Mouse (Mus musculus) cerebellum, adult 2 months (tissue): ENCODE measurements around the gene Ccdc167. TPM values are rescaled to one million over a fixed set of nuclear protein-coding genes. Genes with fewer than 3 reads are reported as not detected.

Experiments
- DNase-seq, 2 experiments: peaks; one replicate each; pipeline ENCODE4 v3.0.0; 2021
- H3K27ac ChIP-seq: fragments of 200-500 bp; 2 replicates; pipeline ENCODE4 v1.5.1; 2012; ENCODE audit warnings: low read length, control low read depth, inconsistent platforms; ENCODE audit not compliant: insufficient read depth
- H3K27me3 ChIP-seq: fragments of 200-500 bp; 2 replicates; pipeline ENCODE4 v1.6.1; 2012; ENCODE audit warnings: inconsistent platforms, mild to moderate bottlenecking, low read length, moderate library complexity; ENCODE audit not compliant: control insufficient read depth, insufficient read depth
- H3K4me1 ChIP-seq: fragments of 200-500 bp; 2 replicates; pipeline ENCODE4 v1.6.1; 2011; ENCODE audit warnings: low read length; ENCODE audit not compliant: control insufficient read depth, insufficient read depth
- H3K4me3 ChIP-seq: fragments of 200-500 bp; replicated peaks from 2 replicates; pipeline ENCODE3; 2011; ENCODE audit warnings: mild to moderate bottlenecking, low read depth, low read length, control low read depth; ENCODE audit not compliant: insufficient read depth
- CTCF ChIP-seq: fragments of 200-500 bp; IDR thresholded peaks from 2 replicates; pipeline ENCODE4 v1.5.1; 2011; ENCODE audit warnings: low read depth, mild to moderate bottlenecking, control low read depth, low read length, moderate library complexity, borderline replicate concordance; ENCODE audit not compliant: insufficient read depth
- POLR2A ChIP-seq: fragments of 200-500 bp; IDR thresholded peaks from 2 replicates; pipeline ENCODE4 v1.6.1; 2011; ENCODE audit warnings: low read length, control low read depth, borderline replicate concordance; ENCODE audit not compliant: insufficient read depth
- WGBS: fragments of 180-500 bp; shearing (Covaris S2); methylation state at CpG from one replicate; pipeline ENCODE4 v1.1.7; 2018; 5-methylcytosine and 5-hydroxymethylcytosine counted together
- polyA plus RNA-seq: library from polyadenylated mRNA; depleted of rRNA; stranded (reverse); fragments of >200 nt; gene quantifications from 2 replicates; pipeline ENCODE4 v1.2.3, GENCODE M21; 2012; rRNA removed

Gene Ccdc167
- polyA plus RNA-seq, result 25.9 and 26.2 TPM in 2 replicates

DNA sequence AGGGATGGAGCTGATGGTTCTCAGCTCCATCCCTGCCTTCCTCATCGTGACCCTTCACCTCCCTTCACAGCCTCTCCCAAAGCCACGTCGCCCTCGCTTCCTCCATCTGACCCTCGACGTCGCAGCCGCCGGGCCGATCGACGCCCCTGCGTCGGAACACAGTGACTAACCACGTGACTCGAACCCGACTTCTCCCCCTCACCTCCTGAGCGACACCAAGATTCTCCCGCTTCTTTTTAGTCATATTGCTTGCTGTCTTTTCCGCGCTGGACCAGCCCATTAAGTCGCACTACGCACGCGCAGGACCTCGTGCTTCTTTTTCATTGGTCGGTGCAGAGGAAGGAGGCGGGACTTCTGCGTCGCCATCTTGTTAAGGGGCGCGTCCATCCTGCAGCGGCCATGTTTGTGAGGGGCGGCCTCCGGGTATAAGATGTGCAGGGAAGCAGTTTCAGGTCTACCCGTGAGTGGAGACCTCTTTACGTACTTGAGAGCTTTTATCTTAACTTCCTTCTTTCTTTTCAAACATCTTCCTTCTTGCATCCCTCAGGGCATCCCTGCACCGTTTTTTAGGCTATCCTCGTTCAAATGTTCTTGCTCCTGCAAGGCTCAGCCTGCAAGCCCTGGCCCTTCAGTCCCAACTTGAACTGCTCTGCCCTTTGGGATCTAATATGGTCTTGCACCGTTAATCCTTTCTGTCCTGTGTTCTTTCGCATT lies at the start of gene Ccdc167:
Gene Ccdc167, minus strand, starts transcription at position 313 of the 714 bp plus-strand sequence.
- H3K4me1 ChIP-seq, result peaks cover 19% of the 10 kb centered on the region
- DNase-seq, result peak; percentile 95 to 99
- TF ChIP-seq CTCF, result no peak
- peak; percentile 29; the same call in 1 of the 2 replicates for TF ChIP-seq POLR2A

DNA sequence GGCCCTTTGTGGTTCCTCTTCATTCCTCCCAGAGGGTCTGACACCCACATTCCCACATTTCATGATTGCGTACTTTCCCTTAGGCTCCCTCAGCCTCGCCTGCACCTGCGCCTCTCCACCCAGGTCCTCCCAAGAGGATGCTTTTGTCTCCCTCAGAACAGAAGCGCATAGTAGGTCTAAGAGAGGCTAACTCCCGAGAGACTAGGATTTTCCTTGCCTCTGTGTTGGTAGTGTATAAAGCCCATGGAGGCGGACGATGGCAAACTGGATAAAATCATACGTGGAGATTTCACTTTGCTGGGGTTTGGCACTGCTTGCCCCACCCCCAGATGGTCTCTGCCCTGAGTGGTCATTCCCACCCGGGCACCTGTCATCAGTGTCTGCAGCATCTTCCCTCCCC lies 48.5 kb upstream of the Ccdc167 start:
- Histone ChIP-seq H3K4me3 (no peak overlapping the region), H3K27ac (no peak overlapping the region), H3K27me3 (no peaks in the 10 kb centered on the region), H3K4me1 (peaks cover 8% of the 10 kb centered on the region)
- 86% methylated on average over 9 of the region's 9 CpGs for WGBS
- TF ChIP-seq POLR2A, result no peak
- no peak for TF ChIP-seq CTCF
- DNase-seq, result no peak

More for the DNA sequence above, at the start of gene Ccdc167:
- 3% methylated on average over 41 of the region's 41 CpGs for WGBS
- Histone ChIP-seq H3K4me3 (peak within 1 kb of the TSS; percentile 87), H3K27me3 (no peaks in the 10 kb centered on the region), H3K27ac (peak within 1 kb of the TSS; percentile 53)

DNA sequence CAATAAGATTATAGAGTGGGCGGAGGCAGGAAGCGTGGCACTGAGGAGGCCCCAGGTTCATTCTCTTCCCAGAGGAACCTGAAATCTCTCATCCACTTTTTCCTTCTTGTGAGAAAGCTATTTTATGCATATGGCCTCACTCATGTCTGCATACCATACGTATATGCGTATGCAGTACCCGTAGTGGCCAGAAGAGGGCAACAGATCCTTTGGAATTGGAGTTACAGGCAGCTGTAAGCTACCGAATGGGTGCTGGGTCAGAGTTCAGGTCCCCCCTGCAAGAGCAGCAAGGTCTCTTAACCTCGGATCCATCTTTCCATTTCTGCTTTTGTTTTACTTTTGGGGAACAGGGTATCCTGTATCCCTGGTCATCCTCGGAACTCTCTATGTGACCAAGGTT lies 45.7 kb upstream of the Ccdc167 start:
- H3K4me3 ChIP-seq, result no peak overlapping the region

DNA sequence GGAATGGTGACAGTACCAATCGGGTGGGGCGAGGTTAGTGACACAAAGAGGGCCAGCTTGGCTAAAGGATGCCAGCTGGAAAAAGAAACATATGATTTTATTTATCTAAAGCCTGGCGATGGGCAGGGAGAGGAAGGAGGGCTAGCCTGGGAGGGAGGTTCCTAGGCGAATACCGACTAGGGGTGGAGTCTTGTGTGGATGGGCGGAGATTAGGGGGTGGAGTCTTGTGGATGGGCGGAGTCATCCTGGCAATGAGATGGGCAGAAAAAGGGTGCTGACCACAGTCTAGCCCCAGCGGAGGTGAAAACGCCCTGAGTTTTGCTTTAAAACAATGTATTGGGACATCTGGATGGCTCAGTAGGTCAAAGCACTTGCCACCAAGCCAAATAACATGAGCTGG lies 45.1 kb upstream of the Ccdc167 start:
- H3K27ac ChIP-seq, result no peak overlapping the region
- TF ChIP-seq CTCF (no peak), POLR2A (no peak)
- WGBS, result 85% methylated on average over 9 of the region's 9 CpGs
- peaks cover 11% of the 10 kb centered on the region for H3K4me1 ChIP-seq
- H3K27me3 ChIP-seq, result no peaks in the 10 kb centered on the region
- no peak for DNase-seq
- no peak overlapping the region for H3K4me3 ChIP-seq

More for the DNA sequence above, 45.7 kb upstream of the Ccdc167 start:
- peak; percentile 27 to 55 for DNase-seq
- Histone ChIP-seq H3K27me3 (no peaks in the 10 kb centered on the region), H3K27ac (no peak overlapping the region), H3K4me1 (peaks cover 11% of the 10 kb centered on the region)
- TF ChIP-seq POLR2A, result no peak
- TF ChIP-seq CTCF, result peak; percentile 56
- WGBS, result 82% methylated on average over 8 of the region's 8 CpGs

DNA sequence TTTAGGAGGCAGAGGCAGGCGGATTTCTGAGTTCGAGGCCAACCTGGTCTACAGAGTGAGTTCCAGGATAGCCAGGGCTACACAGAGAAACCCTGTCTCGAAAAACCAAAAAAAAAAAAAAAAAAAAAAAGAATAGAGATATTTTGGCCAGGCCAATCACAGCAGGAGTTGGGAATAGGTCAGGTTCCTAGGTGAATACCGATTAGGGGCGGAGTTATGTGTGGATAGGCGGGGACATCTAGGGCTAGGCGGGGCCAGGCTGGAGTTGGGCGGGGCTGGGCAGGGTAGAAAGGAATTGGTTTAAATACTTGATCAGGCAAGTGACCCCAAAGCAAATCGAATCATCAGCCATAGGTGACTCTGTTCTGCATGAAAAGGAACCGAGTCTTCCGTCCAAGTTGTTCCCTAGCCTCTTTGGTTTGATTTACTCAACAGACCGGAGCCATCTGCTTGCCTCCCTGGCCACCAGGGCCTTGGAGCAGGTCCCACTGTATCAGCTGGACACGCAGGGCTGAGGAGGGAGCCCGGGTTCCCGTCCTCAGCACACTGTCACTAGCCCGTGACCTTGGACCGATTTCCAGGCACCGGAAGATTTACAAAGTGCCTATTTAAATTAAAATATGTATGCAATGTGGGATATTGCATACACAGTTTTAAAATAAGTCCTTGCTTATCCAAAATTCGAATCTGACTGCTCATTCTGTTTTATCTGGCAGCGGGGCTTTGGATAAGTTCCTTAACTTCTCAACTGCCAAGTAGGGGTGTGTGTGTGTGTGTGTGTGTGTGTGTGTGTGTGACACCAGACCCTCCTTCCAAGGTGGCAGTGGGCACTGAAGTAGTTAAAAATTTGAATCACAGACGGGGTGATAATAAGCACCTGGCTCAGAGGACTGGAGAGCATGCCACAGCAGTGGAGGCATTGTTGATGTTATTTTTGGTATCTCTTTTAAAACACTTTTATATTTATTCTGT lies 43.8 kb upstream of the Ccdc167 start:
- no peak overlapping the region for H3K4me3 ChIP-seq
- H3K4me1 ChIP-seq, result peaks cover 19% of the 10 kb centered on the region
- 25% methylated on average over 21 of the region's 21 CpGs for WGBS
- peak; percentile 90 to 94 for DNase-seq
- H3K27me3 ChIP-seq, result no peaks in the 10 kb centered on the region
- TF ChIP-seq POLR2A (no peak), CTCF (peak; percentile 44; the same call in 1 of the 2 replicates)
- no peak overlapping the region for H3K27ac ChIP-seq

DNA sequence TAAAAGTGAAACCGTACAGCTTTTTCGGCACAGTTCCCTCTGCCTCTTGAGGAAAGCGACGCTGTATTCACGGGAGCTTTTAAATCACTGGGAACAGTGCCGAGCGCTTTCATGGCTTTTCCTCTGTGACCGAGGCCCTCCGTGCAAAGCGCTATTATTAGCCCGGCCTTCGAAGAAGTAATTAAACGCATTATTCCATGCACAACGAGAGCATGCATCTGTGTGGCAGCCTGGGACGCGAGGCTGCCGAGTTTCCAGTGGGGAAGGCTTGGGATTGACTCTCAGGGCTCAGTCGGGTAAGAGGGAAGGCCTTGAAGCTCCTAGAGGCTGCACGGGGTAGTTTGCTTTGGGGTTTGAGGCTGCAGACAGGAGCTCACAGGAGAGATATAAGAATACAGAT lies 43.1 kb upstream of the Ccdc167 start:
- Histone ChIP-seq H3K27ac (no peak overlapping the region), H3K27me3 (no peaks in the 10 kb centered on the region), H3K4me1 (peaks cover 20% of the 10 kb centered on the region), H3K4me3 (no peak overlapping the region)
- 62% methylated on average over 19 of the region's 19 CpGs for WGBS
- TF ChIP-seq POLR2A, result no peak
- TF ChIP-seq CTCF, result no peak
- peak in 1 of 2 experiments; percentile 19 for DNase-seq

DNA sequence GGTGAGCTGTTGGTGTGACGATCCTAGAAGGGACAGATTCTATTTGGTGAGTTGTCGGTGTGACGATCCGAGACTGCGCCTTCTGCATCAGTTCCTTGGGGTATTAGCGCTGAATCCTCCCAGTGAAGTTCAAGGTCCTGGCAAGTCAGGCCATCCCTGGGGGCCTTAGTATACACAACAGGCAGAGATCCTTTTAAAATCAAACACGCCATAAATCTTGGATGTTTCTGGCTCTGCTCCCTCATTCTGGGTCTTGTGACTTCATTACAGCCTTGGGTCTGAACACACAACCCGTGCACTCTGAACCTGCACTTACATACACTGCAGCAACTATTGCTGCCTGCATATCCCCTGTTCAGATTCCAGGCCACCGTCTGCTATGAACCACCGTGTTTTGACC lies 39.5 kb upstream of the Ccdc167 start:
- DNase-seq, result no peak
- no peak for TF ChIP-seq CTCF
- no peak for TF ChIP-seq POLR2A
- H3K27me3 ChIP-seq, result no peaks in the 10 kb centered on the region
- H3K4me1 ChIP-seq, result peaks cover 29% of the 10 kb centered on the region
- no peak overlapping the region for H3K4me3 ChIP-seq
- WGBS, result 87% methylated on average over 10 of the region's 10 CpGs
- no peak overlapping the region for H3K27ac ChIP-seq
